Mouse (Mus musculus) right cerebral cortex, postnatal 10 days (tissue): Measurements from ENCODE around the gene Lrrc51.
"Not testable (repeated sequence)": the region's sequence is repeated elsewhere in the genome, so short reads cannot be mapped to it uniquely, and the experiment has no call there.

Experiments used
- DNase-seq, 2 experiments: peaks; one replicate each; pipeline ENCODE4 v3.0.0; 2021; ENCODE audit warnings: low spot score in 2 of 2

Lrrc51 gene

GRCm38 (mm10) chr7:101937569-101937968, 3.9 kb upstream of the Lrrc51 start:
- DNase-seq: no peak

- no peak for DNase-seq
These were observed 3.3 kb upstream of the Lrrc51 start for GRCm38 (mm10) chr7:101936996-101937395.

- no peak for DNase-seq
These were observed 2.3 kb upstream of the Lrrc51 start for GRCm38 (mm10) chr7:101935957-101936356.

- peak in 1 of 2 experiments; percentile 37 for DNase-seq
These were observed 395 bp downstream of the Lrrc51 start for GRCm38 (mm10) chr7:101933300-101933699.

GRCm38 (mm10) chr7:101932551-101932950, 1.1 kb downstream of the Lrrc51 start:
- DNase-seq: no peak

GRCm38 (mm10) chr7:101928093-101928492, 5.6 kb downstream of the Lrrc51 start:
- no peak for DNase-seq

- DNase-seq: not testable (repeated sequence)
These were observed 7.8 kb downstream of the Lrrc51 start for GRCm38 (mm10) chr7:101925892-101926291.

- DNase-seq: peak in 1 of 2 experiments; percentile 66
These were observed 15.6 kb downstream of the Lrrc51 start for GRCm38 (mm10) chr7:101918071-101918470.

- DNase-seq: no peak
These were observed 21.7 kb downstream of the Lrrc51 start for GRCm38 (mm10) chr7:101911982-101912381.

- no peak for DNase-seq
These were observed 23.6 kb downstream of the Lrrc51 start for GRCm38 (mm10) chr7:101910138-101910537.

GRCm38 (mm10) chr7:101908367-101908766, 25.3 kb downstream of the Lrrc51 start:
- no peak for DNase-seq

- DNase-seq: no peak
These were observed 27.0 kb downstream of the Lrrc51 start for GRCm38 (mm10) chr7:101906696-101907095.

- DNase-seq: no peak
These were observed 27.4 kb downstream of the Lrrc51 start, which contains the start of gene Tomt for GRCm38 (mm10) chr7:101906287-101906681. Gene Tomt (minus strand): TSS chr7:101906359.

- peak; percentile 100 for DNase-seq
These were observed 28.0 kb downstream of the Lrrc51 start, which contains the start of gene Lamtor1 for GRCm38 (mm10) chr7:101905561-101906286. Gene Lamtor1 (plus strand): TSS chr7:101905904.

- no peak for DNase-seq
These were observed 30.8 kb downstream of the Lrrc51 start for GRCm38 (mm10) chr7:101902846-101903245.

GRCm38 (mm10) chr7:101901969-101902368, 31.7 kb downstream of the Lrrc51 start:
- no peak for DNase-seq

- DNase-seq: no peak
These were observed 33.2 kb downstream of the Lrrc51 start for GRCm38 (mm10) chr7:101900331-101901097.

- DNase-seq: peak; percentile 99
These were observed 37.3 kb downstream of the Lrrc51 start for GRCm38 (mm10) chr7:101896104-101897066.

GRCm38 (mm10) chr7:101895695-101896094, 38.0 kb downstream of the Lrrc51 start:
- DNase-seq: no peak

- no peak for DNase-seq
These were observed 45.2 kb downstream of the Lrrc51 start for GRCm38 (mm10) chr7:101888460-101888859.

GRCm38 (mm10) chr7:101886274-101886673, 47.4 kb downstream of the Lrrc51 start:
- DNase-seq: no peak

GRCm38 (mm10) chr7:101884160-101884559, 49.5 kb downstream of the Lrrc51 start:
- no peak for DNase-seq
